Mouse (Mus musculus): ENCODE results near the gene Pla1a. TPM values are rescaled to one million over a fixed set of nuclear protein-coding genes. Genes with fewer than 3 reads are reported as not detected.
"Not testable (repeated sequence)": the region's sequence is repeated elsewhere in the genome, so short reads cannot be mapped to it uniquely, and the experiment has no call there.

Pla1a gene
- total RNA-seq, 4 experiments from 2014 or later: 0.78 to 2.0 (median 1.9) TPM

DNA sequence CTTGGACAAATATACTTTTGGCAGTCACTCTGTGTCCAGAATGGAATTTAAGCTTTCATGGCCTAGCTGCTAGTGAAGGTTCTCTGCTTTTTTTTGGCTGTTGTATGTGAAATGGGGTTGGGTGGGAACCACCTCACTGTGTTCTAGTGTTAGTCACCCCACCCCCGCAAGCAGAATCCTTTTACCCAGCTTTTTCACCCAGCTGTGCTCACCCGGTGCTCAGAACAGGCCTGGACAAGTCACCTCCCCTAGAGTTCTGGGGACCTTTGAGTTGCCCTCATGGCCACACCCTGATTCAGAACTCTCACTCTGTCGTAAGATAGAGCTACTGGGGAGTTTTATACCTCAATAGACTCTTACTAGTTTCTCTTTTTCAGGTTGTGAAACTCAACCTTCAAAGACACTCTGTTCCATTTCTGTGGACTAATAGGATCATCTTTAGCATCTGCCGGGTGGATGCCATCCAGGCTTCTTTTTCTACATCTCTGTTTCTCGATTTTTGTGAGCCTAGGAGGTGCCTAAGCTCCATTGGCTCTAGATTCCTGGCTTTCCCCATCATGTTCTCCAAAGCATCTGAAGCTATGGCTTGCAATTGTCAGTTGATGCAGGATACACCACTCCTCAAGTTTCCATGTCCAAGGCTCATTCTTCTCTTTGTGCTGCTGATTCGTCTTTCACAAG lies 25.8 kb upstream of the Pla1a start:
- no peak for DNase-seq (ENCODE audit: low spot score in 2 of 2)

- no peak for DNase-seq (ENCODE audit: low spot score in 2 of 2)
Observed at GRCm38 (mm10) chr16:38456812-38457567, 24.0 kb upstream of the Pla1a start.

DNA sequence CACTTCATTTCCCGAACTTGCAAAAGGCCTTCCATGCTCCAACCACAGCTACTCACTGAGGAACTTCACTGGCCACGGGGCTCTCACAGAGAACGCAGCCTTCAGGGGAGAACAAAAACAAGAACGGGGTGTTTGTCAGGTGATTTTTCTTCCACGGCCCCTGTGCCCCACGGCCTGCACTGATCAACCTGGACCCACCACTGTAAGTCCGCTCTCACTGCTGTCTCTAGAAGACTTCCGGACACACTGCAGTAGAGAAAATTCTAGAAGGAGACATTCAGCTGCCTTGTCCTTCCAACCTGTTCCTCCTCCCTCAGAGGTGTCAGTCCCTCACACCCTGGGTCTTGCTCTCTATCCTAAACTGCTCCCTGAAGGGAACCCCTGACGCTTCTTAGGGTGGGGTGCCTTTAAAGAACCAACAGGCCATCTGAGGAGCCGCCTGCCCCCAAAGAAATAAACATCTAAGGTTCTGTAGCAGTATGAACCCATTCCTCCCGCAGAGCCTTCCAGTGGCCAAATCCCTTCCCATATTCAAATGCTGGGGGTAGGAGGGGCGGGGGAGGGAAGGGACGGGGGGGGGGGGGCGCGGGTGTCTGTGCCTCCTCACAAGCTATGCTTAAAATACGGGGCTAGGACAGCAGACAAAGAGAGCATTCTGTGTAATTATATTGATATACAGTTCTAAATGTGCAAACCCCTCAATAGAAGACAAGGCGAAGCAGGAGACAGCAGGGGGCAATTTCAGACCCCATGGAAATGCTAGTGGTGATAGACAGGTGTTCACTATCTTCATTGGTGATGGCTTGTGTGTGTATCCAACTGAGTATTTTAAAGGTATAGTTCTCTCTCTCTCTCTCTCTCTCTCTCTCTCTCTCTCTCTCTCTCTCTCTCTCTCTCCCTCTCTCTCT lies 22.8 kb upstream of the Pla1a start, which contains the start of gene Cd80:
Gene Cd80, plus strand, starts transcription at position 51 of the 908 bp plus-strand sequence.
- DNase-seq (ENCODE audit: low spot score in 2 of 2): no peak

- no peak for DNase-seq (ENCODE audit: low spot score in 2 of 2)
Observed at GRCm38 (mm10) chr16:38454533-38455254, 21.7 kb upstream of the Pla1a start.

DNA sequence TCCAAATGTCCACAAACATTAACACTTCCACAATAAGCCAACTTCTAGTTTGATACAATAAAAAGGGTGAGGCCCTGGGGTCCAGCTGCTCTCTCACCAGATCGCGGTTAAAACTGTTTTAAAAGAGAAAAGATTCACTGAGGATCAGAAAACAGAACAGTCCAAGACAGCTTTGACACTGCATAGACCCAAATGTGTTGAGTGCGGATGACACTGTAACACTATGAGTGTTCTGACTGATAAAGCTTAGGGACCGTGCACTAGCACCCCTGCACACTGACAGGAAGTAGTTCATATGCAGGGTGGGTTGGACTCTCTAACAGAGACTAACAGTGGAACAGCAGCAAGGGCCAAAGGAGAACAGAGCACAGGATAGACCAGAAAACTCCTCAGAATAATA lies 21.0 kb upstream of the Pla1a start:
- DNase-seq (ENCODE audit: low spot score in 2 of 2): no peak

DNA sequence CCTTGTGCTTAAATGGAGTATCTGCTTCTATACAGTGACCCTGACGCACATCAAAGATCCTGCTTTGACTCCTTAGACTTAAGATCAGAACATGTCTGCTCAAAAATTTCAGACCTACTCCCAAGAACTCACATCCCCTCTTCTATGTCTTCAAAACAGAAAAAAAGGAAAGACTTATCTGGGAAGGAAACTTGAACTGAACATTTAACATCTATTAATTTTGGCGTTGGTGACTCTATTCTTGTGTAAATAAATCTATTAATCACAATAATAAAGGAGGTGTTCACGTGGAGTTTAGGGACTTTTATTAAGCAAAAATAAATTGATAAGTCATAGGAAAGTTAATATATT lies 20.2 kb upstream of the Pla1a start:
- DNase-seq (ENCODE audit: low spot score in 2 of 2): no peak

- peak; percentile 77 to 86 for DNase-seq (ENCODE audit: low spot score in 2 of 2)
Observed at GRCm38 (mm10) chr16:38452442-38453202, 19.7 kb upstream of the Pla1a start, which contains the start of gene Adprh. Gene Adprh, minus strand, starts transcription at chr16:38452703.

- no peak for DNase-seq (ENCODE audit: low spot score in 2 of 2)
Observed at GRCm38 (mm10) chr16:38451421-38452205, 18.7 kb upstream of the Pla1a start.

GRCm38 (mm10) chr16:38450707-38451106 lies 17.8 kb upstream of the Pla1a start:
- DNase-seq (ENCODE audit: low spot score in 2 of 2): no peak

GRCm38 (mm10) chr16:38448458-38448857 lies 15.5 kb upstream of the Pla1a start:
- no peak for DNase-seq (ENCODE audit: low spot score in 2 of 2)

GRCm38 (mm10) chr16:38447366-38447765 lies 14.4 kb upstream of the Pla1a start:
- DNase-seq (ENCODE audit: low spot score in 2 of 2): no peak

- DNase-seq (ENCODE audit: low spot score in 2 of 2): not testable (repeated sequence)
Observed at GRCm38 (mm10) chr16:38446141-38446540, 13.2 kb upstream of the Pla1a start.

GRCm38 (mm10) chr16:38445576-38445975 lies 12.6 kb upstream of the Pla1a start:
- no peak for DNase-seq (ENCODE audit: low spot score in 2 of 2)

DNA sequence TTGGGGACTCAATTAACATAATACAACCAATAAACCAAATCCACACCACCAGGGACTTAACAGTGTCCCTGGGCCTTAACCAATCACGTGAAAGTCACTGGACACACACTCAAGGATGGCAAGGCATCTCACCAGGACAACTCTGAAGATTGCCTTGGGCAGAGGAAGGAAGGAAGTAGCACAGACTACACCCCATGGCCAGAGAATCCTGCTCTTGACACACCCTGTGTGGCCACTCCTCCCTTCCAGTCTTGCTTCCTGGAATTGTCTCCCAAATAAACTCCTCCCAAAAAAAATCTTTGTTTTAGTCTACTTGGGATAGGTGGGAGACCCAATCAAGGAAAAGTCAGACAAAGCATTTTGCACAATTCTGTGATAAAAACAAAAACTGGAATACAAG lies 12.1 kb upstream of the Pla1a start:
- no peak for DNase-seq (ENCODE audit: low spot score in 2 of 2)

DNA sequence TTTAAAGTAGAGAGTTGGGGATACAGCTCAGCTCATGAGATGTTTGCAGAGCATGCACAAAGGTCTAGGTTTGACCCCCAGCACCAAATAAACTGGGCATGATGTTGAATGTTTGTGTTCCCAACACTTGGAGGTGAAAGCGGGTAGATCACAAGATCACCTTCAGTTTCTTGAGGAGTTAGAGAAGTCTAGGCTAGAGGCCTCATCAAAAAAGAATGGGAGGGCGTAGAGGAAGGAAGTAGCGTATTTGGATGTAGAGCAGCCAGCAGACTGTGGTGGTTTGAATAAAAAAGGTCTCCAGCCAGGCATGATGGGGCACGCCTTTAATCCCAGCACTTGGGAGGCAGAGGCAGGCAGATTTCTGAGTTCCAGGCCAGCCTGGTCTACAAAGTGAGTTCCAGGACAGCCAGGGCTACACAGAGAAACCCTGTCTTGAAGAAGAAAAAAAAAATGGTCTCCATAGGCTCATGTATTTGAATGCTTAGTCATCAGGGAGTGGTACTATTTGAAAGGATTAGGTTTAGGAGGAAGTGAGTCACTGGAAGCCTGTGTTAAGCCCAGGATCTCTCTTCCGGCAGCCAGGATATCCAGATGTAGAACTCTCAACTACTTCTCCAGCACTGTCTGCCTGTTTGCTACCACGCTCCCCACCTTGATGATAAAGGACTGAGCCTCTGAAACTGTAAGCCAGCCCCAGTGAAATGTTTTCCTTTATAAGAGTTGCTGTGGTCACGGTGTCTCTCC lies 10.9 kb upstream of the Pla1a start:
- DNase-seq (ENCODE audit: low spot score in 2 of 2): no peak

GRCm38 (mm10) chr16:38442216-38442615 lies 9.3 kb upstream of the Pla1a start:
- no peak for DNase-seq (ENCODE audit: low spot score in 2 of 2)

GRCm38 (mm10) chr16:38441611-38442010 lies 8.7 kb upstream of the Pla1a start:
- DNase-seq (ENCODE audit: low spot score in 2 of 2): no peak

DNA sequence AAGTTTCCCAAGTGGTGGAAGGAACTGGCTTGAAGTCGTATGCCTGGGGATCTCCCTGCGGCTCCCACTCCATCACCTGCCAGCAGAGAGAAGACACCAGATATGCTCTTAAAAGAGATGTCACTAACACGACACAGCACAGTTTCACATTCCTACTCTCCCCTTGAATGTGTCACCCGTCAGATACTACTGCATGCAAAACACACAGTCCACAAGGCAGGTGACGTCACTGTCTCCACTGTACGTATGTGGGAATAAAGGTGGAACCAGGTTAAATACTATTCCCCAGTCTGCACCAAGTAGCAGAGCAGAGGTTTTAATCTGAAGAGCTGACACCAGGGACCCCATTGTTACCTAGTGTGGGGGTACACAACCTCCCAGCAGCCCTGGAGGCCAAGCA lies 7.5 kb upstream of the Pla1a start:
- DNase-seq (ENCODE audit: low spot score in 2 of 2): no peak

- peak in 1 of 2 experiments; percentile 28 for DNase-seq (ENCODE audit: low spot score in 2 of 2)
Observed at GRCm38 (mm10) chr16:38439190-38439589, 6.2 kb upstream of the Pla1a start.
